Mouse (Mus musculus) cerebellum, adult 9-10 months (tissue): Measurements from ENCODE around the gene Bcl6b.

Experiments
- DNase-seq: peaks from one replicate; pipeline ENCODE4 v3.0.0; 2022

Gene Bcl6b

GRCm38 (mm10) chr11:70229260-70230010 lies at the start of gene Bcl6b:
Gene Bcl6b, minus strand, starts transcription at chr11:70229798.
- peak; percentile 58 for DNase-seq

- no peak for DNase-seq
Observed at GRCm38 (mm10) chr11:70278961-70279360, 49.4 kb upstream of the Bcl6b start.

- no peak for DNase-seq
Observed at GRCm38 (mm10) chr11:70271641-70272040, 42.0 kb upstream of the Bcl6b start.

GRCm38 (mm10) chr11:70266405-70266804 lies 36.8 kb upstream of the Bcl6b start:
- no peak for DNase-seq

GRCm38 (mm10) chr11:70265819-70266218 lies 36.2 kb upstream of the Bcl6b start:
- DNase-seq: no peak

- DNase-seq: no peak
Observed at GRCm38 (mm10) chr11:70265252-70265651, 35.7 kb upstream of the Bcl6b start.

GRCm38 (mm10) chr11:70259035-70259434 lies 29.4 kb upstream of the Bcl6b start:
- DNase-seq: no peak

- no peak for DNase-seq
Observed at GRCm38 (mm10) chr11:70254931-70255531, 25.4 kb upstream of the Bcl6b start, which contains the start of gene Alox12. Gene Alox12, minus strand, starts transcription at chr11:70255353.

- DNase-seq: no peak
Observed at GRCm38 (mm10) chr11:70254337-70254736, 24.7 kb upstream of the Bcl6b start.

GRCm38 (mm10) chr11:70251853-70252252 lies 22.3 kb upstream of the Bcl6b start:
- DNase-seq: no peak

- DNase-seq: no peak
Observed at GRCm38 (mm10) chr11:70250150-70250549, 20.6 kb upstream of the Bcl6b start.

- DNase-seq: peak; percentile 79
Observed at GRCm38 (mm10) chr11:70247136-70247845, 17.7 kb upstream of the Bcl6b start.

- DNase-seq: peak; percentile 34
Observed at GRCm38 (mm10) chr11:70242591-70242990, 13.0 kb upstream of the Bcl6b start.

GRCm38 (mm10) chr11:70239541-70240279 lies 10.1 kb upstream of the Bcl6b start, which contains the start of the genes Gm21988 and Rnasek:
Gene Gm21988, minus strand, starts transcription at chr11:70239830.
Gene Rnasek, minus strand, starts transcription at chr11:70239842.
- DNase-seq: peak; percentile 93

GRCm38 (mm10) chr11:70238591-70239440 lies 9.2 kb upstream of the Bcl6b start:
- DNase-seq: peak; percentile 58

GRCm38 (mm10) chr11:70237457-70238167 lies 8.0 kb upstream of the Bcl6b start, which contains the start of gene 0610010K14Rik:
Gene 0610010K14Rik, minus strand, starts transcription at chr11:70237914.
- peak; percentile 97 for DNase-seq

GRCm38 (mm10) chr11:70236717-70237116 lies 7.1 kb upstream of the Bcl6b start:
- DNase-seq: peak; percentile 44

GRCm38 (mm10) chr11:70235254-70235900 lies 5.8 kb upstream of the Bcl6b start:
- DNase-seq: peak; percentile 51

GRCm38 (mm10) chr11:70234497-70234896 lies 4.9 kb upstream of the Bcl6b start:
- DNase-seq: peak; percentile 31

GRCm38 (mm10) chr11:70234037-70234436 lies 4.4 kb upstream of the Bcl6b start:
- peak; percentile 53 for DNase-seq
